Mouse (Mus musculus): ENCODE measurements around the gene Rplp1.

The Rplp1 gene

GRCm38 (mm10) chr9:61873325-61873724 is 41.0 kb downstream of the Rplp1 start:
- DNase-seq: no peak

- no peak for DNase-seq
These were observed 41.9 kb downstream of the Rplp1 start for GRCm38 (mm10) chr9:61872246-61872941.

- DNase-seq: no peak
These were observed 42.5 kb downstream of the Rplp1 start for GRCm38 (mm10) chr9:61871839-61872238.

GRCm38 (mm10) chr9:61867659-61868058 is 46.7 kb downstream of the Rplp1 start:
- no peak for DNase-seq

Measured in cerebellum, adult 9-10 months (tissue).